Mouse (Mus musculus) embryonic facial prominence, embryonic 11.5 days (tissue): ENCODE measurements at regions not wholly inside any gene's neighbourhood (a gene's known extent, or its start where the extent isn't known, plus 50 kb on each side); places are given as distances from the start of the nearest gene placed in this dataset.
A peak's percentile ranks its signal among the peaks of the same experiment; 100 is the strongest.

Source experiments
- ATAC-seq: fragments of 200-750 bp; cut with Nextera tagmentation; replicated peaks from 2 replicates; pipeline ENCODE4 v1.8.0; 2017; ENCODE audit warnings: low read depth; ENCODE audit not compliant: insufficient number of reproducible peaks, low FRiP score, low TSS enrichment
- DNase-seq: peaks from one replicate; pipeline ENCODE4 v3.0.0-alpha.2; 2015; ENCODE audit warnings: low spot score
- H3K27ac ChIP-seq: fragments of 300-500 bp; sonication (generic); replicated peaks from 2 replicates; pipeline ENCODE4 v1.5.1; 2014; ENCODE audit warnings: mild to moderate bottlenecking, low read depth, low read length, control low read depth
- H3K27me3 ChIP-seq: fragments of 300-500 bp; sonication (generic); 2 replicates; pipeline ENCODE4 v1.6.1; 2014; ENCODE audit warnings: mild to moderate bottlenecking, low read length, moderate library complexity, mixed read lengths; ENCODE audit not compliant: control insufficient read depth, insufficient read depth
- H3K36me3 ChIP-seq: fragments of 300-500 bp; sonication (generic); replicated peaks from 2 replicates; pipeline ENCODE4 v1.6.1; 2014; ENCODE audit warnings: low read depth, mild to moderate bottlenecking, low read length, moderate library complexity, mixed read lengths; ENCODE audit not compliant: control insufficient read depth, insufficient read depth
- H3K4me1 ChIP-seq: fragments of 300-500 bp; sonication (generic); 2 replicates; pipeline ENCODE4 v1.6.1; 2014; ENCODE audit warnings: low read length, mixed read lengths; ENCODE audit not compliant: control insufficient read depth, insufficient read depth
- H3K4me2 ChIP-seq: fragments of 300-500 bp; sonication (generic); 2 replicates; pipeline ENCODE4 v1.6.1; 2014; ENCODE audit warnings: low read depth, mild to moderate bottlenecking, control low read depth, low read length, moderate library complexity
- H3K4me3 ChIP-seq: fragments of 300-500 bp; sonication (generic); 2 replicates; pipeline ENCODE4 v1.5.1; 2014; ENCODE audit warnings: low read depth, low read length, control low read depth
- H3K9ac ChIP-seq: fragments of 300-500 bp; sonication (generic); replicated peaks from 2 replicates; pipeline ENCODE4 v1.6.1; 2014; ENCODE audit warnings: mild to moderate bottlenecking, control low read depth, low read length
- H3K9me3 ChIP-seq: fragments of 300-500 bp; sonication (generic); replicated peaks from 2 replicates; pipeline ENCODE4 v1.6.1; 2016; ENCODE audit warnings: mild to moderate bottlenecking, low read length, inconsistent platforms, mixed read lengths; ENCODE audit not compliant: control insufficient read depth
- WGBS: fragments of 180-500 bp; shearing (Covaris S2); extraction: QIAGEN DNeasy Blood & Tissue Kit; methylation state at CpG from one replicate; pipeline ENCODE4 v1.1.7; 2014; 5-methylcytosine and 5-hydroxymethylcytosine counted together

DNA sequence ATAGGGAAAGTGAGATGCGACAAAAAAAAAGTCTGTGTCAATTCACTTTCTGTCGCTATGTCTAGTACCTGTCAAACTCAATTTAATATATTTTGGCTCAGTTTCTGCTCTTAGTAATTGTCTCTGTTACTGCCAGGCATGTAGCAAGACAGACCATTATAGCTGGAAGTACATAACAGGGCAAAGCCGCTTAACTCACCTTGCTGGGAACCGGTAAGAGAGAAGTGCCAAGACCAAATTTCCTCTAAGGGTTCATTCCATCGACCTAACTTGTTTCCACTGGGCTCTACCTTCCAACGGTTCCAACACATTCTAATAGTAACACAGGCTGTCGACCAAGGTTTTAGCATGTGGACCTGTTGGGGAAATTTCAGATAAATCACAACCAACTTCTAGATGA is 99.3 kb downstream of the Mbip start:
- H3K4me2 ChIP-seq = no peak overlapping the region
- H3K27ac ChIP-seq = no peak overlapping the region
- WGBS = 89% methylated on average over 7 of the region's 7 CpGs
- DNase-seq (no peak), ATAC-seq (no peak)
- H3K9me3 ChIP-seq = no peaks in the 10 kb centered on the region
- H3K9ac ChIP-seq = no peak overlapping the region
- no peak overlapping the region for H3K4me3 ChIP-seq
- no peaks in the 10 kb centered on the region for H3K27me3 ChIP-seq
- no peaks in the 10 kb centered on the region for H3K36me3 ChIP-seq
- H3K4me1 ChIP-seq = no peaks in the 10 kb centered on the region

DNA sequence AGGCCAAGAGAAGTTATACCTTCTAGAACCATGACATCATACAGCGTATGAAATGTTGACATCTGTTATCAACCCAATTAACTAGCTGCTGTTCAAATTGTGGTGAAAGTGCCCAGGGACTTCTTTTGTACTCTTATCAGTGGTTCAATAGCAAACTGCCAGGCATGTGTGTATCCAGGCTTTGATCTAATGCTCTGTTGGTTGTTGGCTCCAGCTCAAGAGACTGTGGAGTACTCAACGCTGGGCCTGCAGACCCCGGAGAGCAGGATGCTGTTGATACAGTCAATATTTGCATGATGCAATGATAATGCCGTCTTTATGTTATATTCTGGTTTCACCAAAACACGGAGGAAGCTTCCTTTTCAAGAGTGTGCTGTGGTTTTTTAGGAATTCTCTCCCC is 102.9 kb downstream of the Mbip start:
- no peak overlapping the region for H3K9ac ChIP-seq
- no peak overlapping the region for H3K4me2 ChIP-seq
- no peak overlapping the region for H3K27ac ChIP-seq
- ATAC-seq (no peak), DNase-seq (no peak)
- no peaks in the 10 kb centered on the region for H3K36me3 ChIP-seq
- H3K4me3 ChIP-seq = no peak overlapping the region
- H3K9me3 ChIP-seq = no peaks in the 10 kb centered on the region
- H3K4me1 ChIP-seq = no peaks in the 10 kb centered on the region
- WGBS = 80% methylated on average over 5 of the region's 5 CpGs
- no peaks in the 10 kb centered on the region for H3K27me3 ChIP-seq

DNA sequence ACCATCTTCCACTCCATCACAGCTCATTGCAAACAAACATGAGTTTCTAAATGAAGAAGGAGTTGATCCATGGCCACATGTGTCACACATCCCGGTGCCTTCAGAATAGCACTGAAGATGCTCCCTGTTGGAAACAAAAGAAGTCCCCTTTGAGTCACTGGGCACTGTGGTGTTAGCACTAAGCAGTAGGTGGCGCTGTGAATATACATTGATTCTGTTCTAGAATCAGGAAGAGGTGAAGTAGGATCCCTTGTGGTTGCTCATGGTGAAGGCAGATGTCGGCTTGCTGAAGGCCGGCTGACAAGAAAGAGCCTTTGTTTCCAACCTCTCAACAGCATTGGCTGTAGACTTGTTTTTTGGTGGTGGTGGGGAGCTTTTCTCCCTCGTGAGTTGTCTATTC is 104.0 kb downstream of the Mbip start:
- Histone ChIP-seq H3K4me3 (no peak overlapping the region), H3K27me3 (no peaks in the 10 kb centered on the region), H3K27ac (no peak overlapping the region), H3K9me3 (no peaks in the 10 kb centered on the region), H3K9ac (no peak overlapping the region), H3K36me3 (no peaks in the 10 kb centered on the region), H3K4me2 (no peak overlapping the region), H3K4me1 (no peaks in the 10 kb centered on the region)
- DNase-seq (peak; percentile 68), ATAC-seq (no peak)
- 13% methylated on average over 5 of the region's 5 CpGs for WGBS

DNA sequence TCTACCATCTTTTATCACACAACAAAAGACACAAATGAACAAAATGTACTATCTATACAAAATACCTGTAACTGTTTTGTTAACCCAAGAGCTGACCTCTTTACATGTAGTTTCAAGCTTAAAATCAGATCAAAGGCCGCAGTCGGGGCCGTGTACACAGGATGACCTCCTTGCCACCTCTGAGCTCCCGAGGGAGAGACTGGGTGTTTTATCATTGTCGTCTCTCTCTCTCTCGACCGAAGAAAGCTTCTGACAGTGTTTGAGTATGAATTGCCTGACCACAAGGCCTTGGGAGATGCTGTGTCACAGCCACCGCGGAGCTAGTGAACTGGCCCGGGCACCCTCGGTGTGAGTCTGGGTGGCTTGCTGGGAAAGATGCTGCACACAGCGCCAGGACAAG is 105.5 kb downstream of the Mbip start:
- H3K4me3 ChIP-seq = no peak overlapping the region
- DNase-seq = no peak
- no peak for ATAC-seq
- H3K4me2 ChIP-seq = no peak overlapping the region
- H3K27me3 ChIP-seq = no peaks in the 10 kb centered on the region
- H3K36me3 ChIP-seq = no peaks in the 10 kb centered on the region
- WGBS = 51% methylated on average over 12 of the region's 12 CpGs
- H3K4me1 ChIP-seq = no peaks in the 10 kb centered on the region
- H3K9me3 ChIP-seq = no peaks in the 10 kb centered on the region
- H3K9ac ChIP-seq = no peak overlapping the region
- H3K27ac ChIP-seq = no peak overlapping the region

DNA sequence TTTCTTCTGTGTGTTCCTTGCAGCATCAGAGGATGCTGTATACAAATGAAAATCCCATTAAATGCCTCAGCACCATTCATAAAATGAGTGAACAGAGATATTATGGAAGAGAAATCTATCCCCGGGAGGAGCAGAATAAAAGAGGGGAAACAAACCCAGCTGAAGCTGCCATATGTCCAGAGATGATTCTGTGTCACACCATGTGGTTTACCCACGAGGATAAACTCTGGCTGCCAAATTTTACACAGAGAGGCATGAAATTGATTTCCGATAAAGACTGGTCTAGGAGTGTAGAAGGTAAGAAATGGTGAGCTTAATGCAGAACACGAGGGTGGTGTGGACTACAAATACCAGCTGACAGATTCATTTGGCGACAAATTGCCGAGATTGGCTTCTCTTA is 111.1 kb downstream of the Mbip start:
- Histone ChIP-seq H3K4me3 (no peak overlapping the region), H3K4me1 (no peaks in the 10 kb centered on the region), H3K9ac (no peak overlapping the region), H3K9me3 (no peaks in the 10 kb centered on the region), H3K27me3 (no peaks in the 10 kb centered on the region), H3K27ac (no peak overlapping the region), H3K4me2 (no peak overlapping the region), H3K36me3 (no peaks in the 10 kb centered on the region)
- WGBS = 67% methylated on average over 6 of the region's 6 CpGs
- ATAC-seq (no peak), DNase-seq (no peak)

DNA sequence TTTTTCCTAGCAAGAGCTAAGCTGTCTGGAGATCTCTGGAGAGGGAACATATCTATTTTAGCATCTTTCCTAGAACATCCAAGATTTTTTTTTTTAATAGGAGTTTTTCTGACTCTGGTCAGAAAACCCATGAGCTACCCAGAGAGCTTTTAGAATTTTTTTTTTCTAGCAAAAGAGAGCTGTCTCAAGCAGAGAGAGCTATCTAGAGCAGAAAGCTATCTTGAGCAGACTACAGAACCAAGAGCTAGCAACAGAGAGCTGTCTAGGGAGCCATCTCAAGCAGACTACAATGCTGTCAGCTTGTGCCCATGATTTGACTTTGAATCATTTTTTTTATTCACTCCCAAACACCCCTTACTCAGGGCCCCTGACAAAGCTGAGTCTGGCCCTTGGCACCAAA is 112.5 kb downstream of the Mbip start:
- H3K9me3 ChIP-seq = no peaks in the 10 kb centered on the region
- no peaks in the 10 kb centered on the region for H3K27me3 ChIP-seq
- H3K9ac ChIP-seq = no peak overlapping the region
- no peak overlapping the region for H3K27ac ChIP-seq
- ATAC-seq = no peak
- H3K4me2 ChIP-seq = no peak overlapping the region
- no peak overlapping the region for H3K4me3 ChIP-seq
- H3K4me1 ChIP-seq = no peaks in the 10 kb centered on the region
- H3K36me3 ChIP-seq = no peaks in the 10 kb centered on the region
- DNase-seq = no peak

DNA sequence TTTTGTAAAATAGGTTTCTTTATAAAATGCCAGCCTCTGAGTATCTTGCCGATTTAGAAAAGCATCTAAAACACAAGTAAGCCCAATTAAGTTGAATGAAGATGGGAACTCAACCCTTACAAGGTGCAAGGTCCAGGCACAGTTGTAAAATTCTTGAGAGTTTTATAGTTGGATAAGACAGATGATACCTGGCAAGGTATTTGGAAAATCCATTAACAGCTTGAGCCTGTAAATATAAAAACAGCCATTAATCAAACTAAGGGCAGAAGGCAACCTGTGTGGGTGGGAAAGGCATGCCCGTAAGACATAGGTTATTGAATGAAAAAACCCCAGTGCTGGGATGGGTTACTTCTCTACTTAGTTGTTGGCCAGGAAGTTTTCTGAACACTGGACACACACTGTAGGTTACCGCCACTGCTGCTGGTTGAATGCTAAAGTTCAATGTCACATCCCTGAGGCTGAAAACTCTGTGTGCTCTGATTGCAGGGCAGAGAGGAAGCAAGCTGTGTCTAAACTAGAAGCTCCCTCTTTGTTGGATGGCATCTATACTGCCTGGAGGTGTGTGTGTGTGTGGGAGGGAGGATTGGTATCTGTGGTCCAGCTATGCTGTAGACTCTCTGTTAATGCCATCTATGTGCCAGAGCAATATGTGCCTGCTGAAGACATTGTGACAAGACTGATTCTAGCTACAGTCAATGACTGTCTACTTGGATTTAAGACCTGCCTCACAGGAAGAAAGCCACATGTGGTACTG is 121.4 kb downstream of the Mbip start:
- H3K4me3 ChIP-seq = no peak overlapping the region
- H3K27ac ChIP-seq = no peak overlapping the region
- H3K4me2 ChIP-seq = no peak overlapping the region

DNA sequence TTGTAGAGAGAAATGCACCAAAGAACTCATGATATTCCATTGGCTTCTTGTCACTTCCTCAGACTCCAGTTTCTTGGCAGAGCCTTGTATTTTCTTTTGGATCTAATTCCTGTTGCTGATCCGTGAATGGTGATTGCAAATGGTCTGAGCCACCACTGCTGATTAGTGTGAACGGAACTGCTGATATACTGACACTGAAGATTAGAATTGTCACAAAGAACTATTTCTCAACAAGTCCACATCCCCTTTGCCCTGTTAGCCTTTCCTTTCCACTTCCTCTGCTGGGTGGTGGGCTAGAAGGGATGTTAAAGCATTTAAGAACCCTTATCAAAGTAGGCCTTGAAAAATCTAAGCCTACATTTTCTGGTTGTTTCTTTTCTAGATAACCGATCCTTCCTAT is 152.2 kb downstream of the Mbip start:
- Histone ChIP-seq H3K4me3 (no peak overlapping the region), H3K4me1 (no peaks in the 10 kb centered on the region), H3K36me3 (no peaks in the 10 kb centered on the region), H3K27me3 (no peaks in the 10 kb centered on the region), H3K4me2 (no peak overlapping the region), H3K9me3 (no peaks in the 10 kb centered on the region), H3K9ac (no peak overlapping the region), H3K27ac (no peak overlapping the region)
- 75% methylated on average over 3 of the region's 3 CpGs for WGBS
- ATAC-seq = no peak
- DNase-seq = no peak

More for the DNA sequence above, 121.4 kb downstream of the Mbip start:
- Histone ChIP-seq H3K9ac (no peak overlapping the region), H3K4me1 (no peaks in the 10 kb centered on the region), H3K9me3 (no peaks in the 10 kb centered on the region), H3K27me3 (no peaks in the 10 kb centered on the region), H3K36me3 (no peaks in the 10 kb centered on the region)
- DNase-seq (no peak), ATAC-seq (no peak)
- WGBS = 85% methylated on average over 3 of the region's 3 CpGs
